Mouse (Mus musculus) lung, embryonic 14.5 days (tissue): ENCODE measurements around the gene A330070K13Rik. TPM values are rescaled to one million over a fixed set of nuclear protein-coding genes. Genes with fewer than 3 reads are reported as not detected.

ENCODE experiments used
- ATAC-seq: fragments of 200-750 bp; cut with Nextera tagmentation; 2 replicates; pipeline ENCODE4 v1.8.0; 2017; ENCODE audit warnings: mild to moderate bottlenecking, moderate TSS enrichment, moderate library complexity; ENCODE audit not compliant: insufficient read depth
- DNase-seq: peaks from one replicate; pipeline ENCODE4 v3.0.0-alpha.2; 2015
- H3K27ac ChIP-seq: fragments of 300-500 bp; sonication (generic); 2 replicates; pipeline ENCODE4 v1.5.1; 2014; ENCODE audit warnings: low read depth, mild to moderate bottlenecking, moderate library complexity
- H3K27me3 ChIP-seq: fragments of 300-500 bp; sonication (generic); 2 replicates; pipeline ENCODE4 v1.6.1; 2014; ENCODE audit warnings: low read length, control low read depth; ENCODE audit not compliant: insufficient read depth
- H3K36me3 ChIP-seq: fragments of 300-500 bp; sonication (generic); 2 replicates; pipeline ENCODE4 v1.6.1; 2014; ENCODE audit warnings: control low read depth; ENCODE audit not compliant: insufficient read depth
- H3K4me1 ChIP-seq: fragments of 300-500 bp; sonication (generic); 2 replicates; pipeline ENCODE4 v1.6.1; 2014; ENCODE audit warnings: antibody characterized with exemption, control low read depth; ENCODE audit not compliant: insufficient read depth
- H3K4me2 ChIP-seq: fragments of 300-500 bp; sonication (generic); 2 replicates; pipeline ENCODE4 v1.6.1; 2014; ENCODE audit warnings: mild to moderate bottlenecking
- H3K4me3 ChIP-seq: fragments of 300-500 bp; sonication (generic); 2 replicates; pipeline ENCODE4 v1.5.1; 2014; ENCODE audit warnings: low read depth, low read length
- H3K9ac ChIP-seq: fragments of 300-500 bp; sonication (generic); 2 replicates; pipeline ENCODE4 v1.6.1; 2014
- H3K9me3 ChIP-seq: fragments of 300-500 bp; sonication (generic); 2 replicates; pipeline ENCODE4 v1.6.1; 2016; ENCODE audit warnings: low read depth, low read length, control low read depth
- CTCF ChIP-seq: IDR thresholded peaks from 2 replicates; pipeline ENCODE4 v1.5.1; 2016; ENCODE audit warnings: antibody characterized with exemption, low read depth
- WGBS: fragments of 180-500 bp; shearing (Covaris S2); extraction: QIAGEN DNeasy Blood & Tissue Kit; methylation state at CpG from one replicate; pipeline ENCODE4 v1.1.7; 2014; 5-methylcytosine and 5-hydroxymethylcytosine counted together
- polyA plus RNA-seq: library from polyadenylated mRNA; unstranded; fragments of >200 nt; fragmentation: Nextera tagmentation; extraction: Ambion mirVana; gene quantifications from 2 replicates; pipeline ENCODE4 v1.2.1, GENCODE M21; 2014

Gene A330070K13Rik
- polyA plus RNA-seq, 1 experiment from 2014 or later = not detected

GRCm38 (mm10) chr5:130355223-130355622, 29.2 kb downstream of the A330070K13Rik start:
- WGBS = 56% methylated on average over 7 of the region's 7 CpGs

GRCm38 (mm10) chr5:130345871-130346270, 38.6 kb downstream of the A330070K13Rik start:
- H3K4me3 ChIP-seq = no peak overlapping the region
- DNase-seq = no peak
- no peak for ATAC-seq
- H3K9ac ChIP-seq = no peak overlapping the region
- H3K9me3 ChIP-seq = no peaks in the 10 kb centered on the region
- H3K4me2 ChIP-seq = no peak overlapping the region
- no peaks in the 10 kb centered on the region for H3K27me3 ChIP-seq
- TF ChIP-seq CTCF = no peak
- 80% methylated on average over 2 of the region's 2 CpGs for WGBS
- H3K27ac ChIP-seq = no peak overlapping the region
- H3K4me1 ChIP-seq = no peaks in the 10 kb centered on the region
- H3K36me3 ChIP-seq = peaks cover 13% of the 10 kb centered on the region

More at GRCm38 (mm10) chr5:130355223-130355622, 29.2 kb downstream of the A330070K13Rik start:
- no peak overlapping the region for H3K9ac ChIP-seq
- no peaks in the 10 kb centered on the region for H3K9me3 ChIP-seq
- H3K4me2 ChIP-seq = no peak overlapping the region
- no peak overlapping the region for H3K27ac ChIP-seq
- ATAC-seq (no peak), DNase-seq (no peak)
- no peak overlapping the region for H3K4me3 ChIP-seq
- no peaks in the 10 kb centered on the region for H3K27me3 ChIP-seq
- TF ChIP-seq CTCF = peak; percentile 22; the same call in 1 of the 2 replicates
- no peaks in the 10 kb centered on the region for H3K4me1 ChIP-seq
- H3K36me3 ChIP-seq = no peaks in the 10 kb centered on the region

GRCm38 (mm10) chr5:130344999-130345398, 39.4 kb downstream of the A330070K13Rik start:
- DNase-seq (no peak), ATAC-seq (no peak)
- WGBS = 89% methylated on average over 7 of the region's 7 CpGs
- no peaks in the 10 kb centered on the region for H3K27me3 ChIP-seq
- H3K4me3 ChIP-seq = no peak overlapping the region
- peaks cover 20% of the 10 kb centered on the region for H3K36me3 ChIP-seq
- no peaks in the 10 kb centered on the region for H3K4me1 ChIP-seq
- H3K9me3 ChIP-seq = no peaks in the 10 kb centered on the region
- no peak for TF ChIP-seq CTCF
- no peak overlapping the region for H3K9ac ChIP-seq
- no peak overlapping the region for H3K27ac ChIP-seq
- H3K4me2 ChIP-seq = no peak overlapping the region

- TF ChIP-seq CTCF = no peak
- Histone ChIP-seq H3K27ac (no peak overlapping the region), H3K4me3 (no peak overlapping the region), H3K9ac (no peak overlapping the region), H3K4me1 (no peaks in the 10 kb centered on the region), H3K4me2 (no peak overlapping the region), H3K27me3 (no peaks in the 10 kb centered on the region), H3K36me3 (peaks cover 40% of the 10 kb centered on the region), H3K9me3 (no peaks in the 10 kb centered on the region)
- 86% methylated on average over 15 of the region's 15 CpGs for WGBS
- no peak for ATAC-seq
- DNase-seq = no peak
Observed at GRCm38 (mm10) chr5:130340656-130341055, 43.8 kb downstream of the A330070K13Rik start.

GRCm38 (mm10) chr5:130335462-130335861, 49.0 kb downstream of the A330070K13Rik start:
- Histone ChIP-seq H3K4me2 (no peak overlapping the region), H3K4me3 (no peak overlapping the region), H3K4me1 (no peaks in the 10 kb centered on the region), H3K27me3 (no peaks in the 10 kb centered on the region), H3K9me3 (no peaks in the 10 kb centered on the region), H3K36me3 (peaks cover 33% of the 10 kb centered on the region), H3K27ac (no peak overlapping the region), H3K9ac (no peak overlapping the region)
- ATAC-seq (no peak), DNase-seq (no peak)
- TF ChIP-seq CTCF = 0 out of 2 replicates have a peak, but pooled peaks have one; percentile 14
- WGBS = 96% methylated on average over 4 of the region's 4 CpGs

- WGBS = 89% methylated on average over 11 of the region's 11 CpGs
- Histone ChIP-seq H3K4me1 (0 out of 2 replicates have a peak, but pooled peaks cover 3% of the 10 kb centered on the region), H3K9me3 (no peaks in the 10 kb centered on the region), H3K27ac (no peak overlapping the region), H3K36me3 (peaks cover 34% of the 10 kb centered on the region), H3K4me2 (no peak overlapping the region), H3K4me3 (no peak overlapping the region), H3K27me3 (no peaks in the 10 kb centered on the region), H3K9ac (no peak overlapping the region)
- DNase-seq = no peak
- TF ChIP-seq CTCF = no peak
- ATAC-seq = no peak
Observed at GRCm38 (mm10) chr5:130333971-130334370, 50.5 kb downstream of the A330070K13Rik start.

- WGBS = 92% methylated on average over 7 of the region's 7 CpGs
- H3K4me1 ChIP-seq = 0 out of 2 replicates have a peak, but pooled peaks cover 7% of the 10 kb centered on the region
- TF ChIP-seq CTCF = no peak
- H3K27me3 ChIP-seq = no peaks in the 10 kb centered on the region
- H3K36me3 ChIP-seq = peaks cover 35% of the 10 kb centered on the region
- H3K9ac ChIP-seq = no peak overlapping the region
- ATAC-seq (no peak), DNase-seq (no peak)
- H3K9me3 ChIP-seq = no peaks in the 10 kb centered on the region
- no peak overlapping the region for H3K4me2 ChIP-seq
- no peak overlapping the region for H3K27ac ChIP-seq
- H3K4me3 ChIP-seq = no peak overlapping the region
Observed at GRCm38 (mm10) chr5:130333566-130333965, 50.9 kb downstream of the A330070K13Rik start.

- TF ChIP-seq CTCF = no peak
- no peak overlapping the region for H3K4me2 ChIP-seq
- no peak overlapping the region for H3K9ac ChIP-seq
- H3K4me3 ChIP-seq = no peak overlapping the region
- no peaks in the 10 kb centered on the region for H3K9me3 ChIP-seq
- ATAC-seq = no peak
- 56% methylated on average over 4 of the region's 4 CpGs for WGBS
- H3K4me1 ChIP-seq = 0 out of 2 replicates have a peak, but pooled peaks cover 8% of the 10 kb centered on the region
- no peak overlapping the region for H3K27ac ChIP-seq
- H3K27me3 ChIP-seq = no peaks in the 10 kb centered on the region
- DNase-seq = no peak
- H3K36me3 ChIP-seq = peaks cover 26% of the 10 kb centered on the region
Observed at GRCm38 (mm10) chr5:130331206-130331605, 53.2 kb downstream of the A330070K13Rik start.
